Mouse (Mus musculus) erythroblast, embryonic 14.5 days (primary cell): Measurements from ENCODE around the gene Fbxl17.

Source experiments
- GATA1 ChIP-seq: IDR thresholded peaks from 2 replicates; pipeline ENCODE4 v1.6.1; 2012; ENCODE audit warnings: low read length, inconsistent platforms, mixed read lengths
- TAL1 ChIP-seq: IDR thresholded peaks from 3 replicates; pipeline ENCODE4 v1.6.1; 2012; ENCODE audit warnings: low read length, inconsistent platforms, mixed read lengths

DNA sequence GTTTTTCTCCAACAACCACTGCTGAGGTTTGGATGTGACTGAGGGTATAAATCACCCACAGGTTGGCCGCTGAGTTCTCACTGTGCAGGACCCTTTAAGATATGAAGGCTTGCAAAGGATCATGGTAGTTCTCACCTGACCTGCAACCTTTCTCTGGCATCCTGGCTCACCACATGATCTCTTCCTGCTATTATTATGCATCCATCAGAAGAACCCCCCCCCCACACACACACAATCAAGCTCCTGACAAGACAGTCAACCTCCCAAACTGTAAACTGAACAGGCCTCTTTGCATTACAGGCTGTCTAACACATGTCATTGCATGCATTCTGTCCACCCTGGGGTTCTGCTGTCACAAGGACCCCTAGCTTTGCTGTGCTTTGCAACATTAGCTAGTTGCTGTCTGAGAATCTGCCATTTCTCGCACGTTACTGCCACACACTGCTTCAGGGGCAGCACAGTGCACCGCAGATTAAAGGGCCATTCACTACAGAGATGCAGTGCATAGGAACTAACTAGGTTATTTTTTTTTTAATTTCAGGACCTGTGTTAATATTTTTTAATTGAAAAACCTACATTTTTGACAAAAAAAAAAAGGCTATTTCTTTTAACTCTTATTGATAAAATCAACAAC is 148.8 kb downstream of the Fbxl17 start:
- TF ChIP-seq TAL1 (no peak), GATA1 (no peak)
